Mouse (Mus musculus) MEL (cell line): ENCODE data around the gene Slc35g1. TPM values are rescaled to one million over a fixed set of nuclear protein-coding genes. Genes with fewer than 3 reads are reported as not detected.

ENCODE experiments used
- DNase-seq: peaks from one replicate; pipeline ENCODE4 v3.0.0; 2011; ENCODE audit warnings: low read depth, low spot score
- H3K27ac ChIP-seq: 2 replicates; pipeline ENCODE4 v1.5.1; 2012; ENCODE audit warnings: low read depth, mild to moderate bottlenecking, control low read depth, low read length, moderate library complexity; ENCODE audit not compliant: control insufficient read depth
- H3K27me3 ChIP-seq, 2 experiments: fragments of 150-350 bp in 1 of 2; sonication (generic) in 1 of 2; 2 replicates each; pipeline ENCODE4 v1.6.1; 2012; ENCODE audit warnings: low read length in 2 of 2, mild to moderate bottlenecking in 2 of 2, improper control_type of control experiment in 1 of 2, moderate library complexity in 1 of 2; ENCODE audit not compliant: insufficient read depth in 2 of 2, control insufficient read depth in 1 of 2
- H3K36me3 ChIP-seq, 2 experiments: 2 replicates each; pipeline ENCODE4 v1.6.1; 2012 to 2014; ENCODE audit warnings: low read length in 2 of 2, improper control_type of control experiment in 1 of 2, inconsistent platforms in 1 of 2, mild to moderate bottlenecking in 1 of 2; ENCODE audit not compliant: insufficient read depth in 2 of 2, control insufficient read depth in 1 of 2
- H3K4me1 ChIP-seq, 2 experiments: fragments of 150-350 bp in 1 of 2; sonication (generic) in 1 of 2; 2 replicates each; pipeline ENCODE4 v1.6.1; 2012; ENCODE audit warnings: low read length in 2 of 2, improper control_type of control experiment in 1 of 2, mild to moderate bottlenecking in 1 of 2; ENCODE audit not compliant: insufficient read depth in 2 of 2, control insufficient read depth in 1 of 2
- H3K4me3 ChIP-seq, 2 experiments: fragments of 150-350 bp in 1 of 2; sonication (generic) in 1 of 2; 2 replicates each; pipeline ENCODE4 v1.5.1; 2012; ENCODE audit warnings: low read depth in 2 of 2, low read length in 2 of 2, mild to moderate bottlenecking in 2 of 2, moderate library complexity in 2 of 2, control low read depth in 1 of 2, improper control_type of control experiment in 1 of 2; ENCODE audit not compliant: control insufficient read depth in 1 of 2, insufficient read depth in 1 of 2
- H3K79me2 ChIP-seq: 2 replicates; pipeline ENCODE4 v1.6.1; 2012; ENCODE audit warnings: mild to moderate bottlenecking, low read length, moderate library complexity; ENCODE audit not compliant: control insufficient read depth, poor library complexity, insufficient read depth
- H3K9ac ChIP-seq: 2 replicates; pipeline ENCODE4 v1.6.1; 2012; ENCODE audit warnings: low read depth, mild to moderate bottlenecking, control low read depth, low read length, moderate library complexity; ENCODE audit not compliant: control insufficient read depth, poor library complexity, severe bottlenecking
- H3K9me3 ChIP-seq: fragments of 150-350 bp; sonication (generic); replicated peaks from 2 replicates; pipeline ENCODE4 v1.6.1; 2012; ENCODE audit warnings: mild to moderate bottlenecking, low read length, improper control_type of control experiment, moderate library complexity; ENCODE audit not compliant: insufficient read depth
- CHD1 ChIP-seq: IDR thresholded peaks from 2 replicates; pipeline ENCODE4 v1.6.1; 2012; ENCODE audit warnings: low read depth, mild to moderate bottlenecking, inconsistent platforms, low read length, improper control_type of control experiment
- CHD2 ChIP-seq: IDR thresholded peaks from 2 replicates; pipeline ENCODE4 v1.6.1; 2011; ENCODE audit warnings: low read length, improper control_type of control experiment
- CTCF ChIP-seq, 3 experiments: IDR thresholded peaks in 2 of 3; conservative IDR thresholded peaks in 1 of 3; 2 replicates each; pipeline ENCODE4 v1.5.1; 2011 to 2012; ENCODE audit warnings: low read length in 3 of 3, low read depth in 2 of 3, mild to moderate bottlenecking in 2 of 3, improper control_type of control experiment in 1 of 3, inconsistent platforms in 1 of 3, mixed read lengths in 1 of 3, moderate library complexity in 1 of 3; ENCODE audit not compliant: control insufficient read depth in 1 of 3, insufficient read depth in 1 of 3, poor library complexity in 1 of 3, severe bottlenecking in 1 of 3
- E2F4 ChIP-seq: IDR thresholded peaks from 2 replicates; pipeline ENCODE4 v1.6.1; 2011; ENCODE audit warnings: low read depth, low read length, improper control_type of control experiment, borderline replicate concordance
- EP300 ChIP-seq, 2 experiments: IDR thresholded peaks; 2 replicates each; pipeline ENCODE4 v1.6.1; 2011; ENCODE audit warnings: improper control_type of control experiment in 2 of 2, low read length in 2 of 2, low read depth in 1 of 2, mild to moderate bottlenecking in 1 of 2
- ETS1 ChIP-seq: IDR thresholded peaks from 2 replicates; pipeline ENCODE4 v1.6.1; 2012; ENCODE audit warnings: low read depth, mild to moderate bottlenecking, inconsistent platforms, low read length, improper control_type of control experiment, moderate library complexity
- GATA1 ChIP-seq: IDR thresholded peaks from 2 replicates; pipeline ENCODE4 v1.6.1; 2011; ENCODE audit warnings: low read depth, low read length, improper control_type of control experiment
- HCFC1 ChIP-seq: IDR thresholded peaks from 2 replicates; pipeline ENCODE4 v1.6.1; 2012; ENCODE audit warnings: low read depth, mild to moderate bottlenecking, inconsistent platforms, low read length, improper control_type of control experiment, moderate library complexity
- KAT2A ChIP-seq: conservative IDR thresholded peaks from 2 replicates; pipeline ENCODE4 v1.6.1; 2012; ENCODE audit warnings: low read depth, low read length, improper control_type of control experiment, inconsistent platforms
- MAZ ChIP-seq: IDR thresholded peaks from 2 replicates; pipeline ENCODE4 v1.6.1; 2012; ENCODE audit warnings: low read depth, mild to moderate bottlenecking, inconsistent platforms, low read length, improper control_type of control experiment
- NELFE ChIP-seq: IDR thresholded peaks from 2 replicates; pipeline ENCODE4 v1.6.1; 2011; ENCODE audit warnings: low read depth, low read length, improper control_type of control experiment
- NRF1 ChIP-seq: IDR thresholded peaks from 2 replicates; pipeline ENCODE4 v1.6.1; 2014; ENCODE audit warnings: low read depth, mild to moderate bottlenecking, inconsistent platforms, low read length, improper control_type of control experiment, moderate library complexity; ENCODE audit not compliant: poor library complexity, insufficient read depth, severe bottlenecking
- POLR2AphosphoS2 ChIP-seq: IDR thresholded peaks from 2 replicates; pipeline ENCODE4 v1.6.1; 2011; ENCODE audit warnings: low read length, improper control_type of control experiment
- RAD21 ChIP-seq: IDR thresholded peaks from 2 replicates; pipeline ENCODE4 v1.6.1; 2011; ENCODE audit warnings: mild to moderate bottlenecking, low read depth, low read length, improper control_type of control experiment
- USF1 ChIP-seq: IDR thresholded peaks from 2 replicates; pipeline ENCODE4 v1.6.1; 2014; ENCODE audit warnings: low read depth, mild to moderate bottlenecking, inconsistent platforms, low read length, improper control_type of control experiment, moderate library complexity
- USF2 ChIP-seq, 2 experiments: IDR thresholded peaks; 2 replicates each; pipeline ENCODE4 v1.6.1; 2011 to 2012; ENCODE audit warnings: improper control_type of control experiment in 2 of 2, low read length in 2 of 2, borderline replicate concordance in 1 of 2, inconsistent platforms in 1 of 2, low read depth in 1 of 2, mild to moderate bottlenecking in 1 of 2; ENCODE audit not compliant: insufficient read depth in 1 of 2
- ZC3H11A ChIP-seq: IDR thresholded peaks from 2 replicates; pipeline ENCODE4 v1.6.1; 2012; ENCODE audit warnings: low read depth, mild to moderate bottlenecking, inconsistent platforms, low read length, improper control_type of control experiment
- ZKSCAN1 ChIP-seq: IDR thresholded peaks from 2 replicates; pipeline ENCODE4 v1.6.1; 2012; ENCODE audit warnings: low read depth, mild to moderate bottlenecking, inconsistent platforms, low read length, improper control_type of control experiment, moderate library complexity
- ZMIZ1 ChIP-seq: IDR thresholded peaks from 2 replicates; pipeline ENCODE4 v1.6.1; 2012; ENCODE audit warnings: low read depth, mild to moderate bottlenecking, inconsistent platforms, low read length, improper control_type of control experiment, moderate library complexity
- ZNF384 ChIP-seq: IDR thresholded peaks from 2 replicates; pipeline ENCODE4 v1.6.1; 2012; ENCODE audit warnings: low read depth, mild to moderate bottlenecking, inconsistent platforms, low read length, improper control_type of control experiment
- polyA plus RNA-seq, 2 experiments: library from polyadenylated mRNA; stranded (reverse) in 1 of 2; unstranded in 1 of 2; fragments of >175 nt in 1 of 2; fragments of >200 nt in 1 of 2; gene quantifications; 2 replicates each; pipeline versions ENCODE4 v1.2.1 to v1.2.4; 2012; ENCODE audit warnings: low replicate concordance in 2 of 2, low read depth in 1 of 2; ENCODE audit not compliant: insufficient read length in 2 of 2, insufficient read depth in 1 of 2, missing spikeins in 1 of 2
- total RNA-seq: library from RNA; depleted of rRNA; stranded (reverse); fragments of 300-350 nt; gene quantifications from 2 replicates; pipeline ENCODE4 v1.2.3, GENCODE M21; 2012

Slc35g1 gene
- total and polyA plus RNA-seq, 3 experiments = 15.7 to 19.0 TPM; not detected in 1

GRCm38 (mm10) chr19:38398966-38399365, 3.2 kb downstream of the Slc35g1 start:
- Histone ChIP-seq H3K79me2 (peaks cover 34% of the 10 kb centered on the region), H3K27ac (no peak overlapping the region), H3K4me1 (peaks cover 2 to 19% of the 10 kb centered on the region in 2 experiments; a peak in 3 of 4 replicates), H3K9me3 (no peaks in the 10 kb centered on the region), H3K27me3 (no peaks in the 10 kb centered on the region), H3K36me3 (peaks cover 4 to 26% of the 10 kb centered on the region in 2 experiments), H3K9ac (no peak overlapping the region), H3K4me3 (no peak overlapping the region)
- no peak for TF ChIP-seq ZNF384
- no peak for TF ChIP-seq CHD2
- DNase-seq = no peak

- Histone ChIP-seq H3K9ac (no peak overlapping the region), H3K36me3 (peaks cover 4 to 21% of the 10 kb centered on the region in 2 experiments), H3K27ac (no peak overlapping the region), H3K27me3 (no peaks in the 10 kb centered on the region), H3K4me1 (peaks cover 0 to 15% of the 10 kb centered on the region in 2 experiments; a peak in 2 of 4 replicates), H3K9me3 (no peaks in the 10 kb centered on the region), H3K79me2 (peaks cover 31% of the 10 kb centered on the region), H3K4me3 (no peak overlapping the region)
- no peak for DNase-seq
- TF ChIP-seq E2F4 (no peak), HCFC1 (no peak), ZNF384 (no peak), USF2 (IDR thresholded peaks at IDR 0.05; ENCODE audit: borderline replicate concordance in 1 of 2, insufficient read depth in 1 of 2, low read depth in 1 of 2, low read length in 2 of 2) (no peak), RAD21 (no peak), CTCF (IDR thresholded peaks at IDR 0.05 in 2 of 3, conservative IDR thresholded peaks at IDR 0.05 in 1 of 3; ENCODE audit: control insufficient read depth in 1 of 3, insufficient read depth in 1 of 3, low read depth in 2 of 3, low read length in 3 of 3, poor library complexity in 1 of 3, severe bottlenecking in 1 of 3) (no peak), EP300 (IDR thresholded peaks at IDR 0.05; ENCODE audit: low read depth in 1 of 2, low read length in 2 of 2) (no peak), MAZ (no peak), ZKSCAN1 (no peak), USF1 (no peak), ETS1 (no peak), ZMIZ1 (no peak), CHD1 (no peak), KAT2A (no peak), POLR2AphosphoS2 (no peak), ZC3H11A (no peak), NRF1 (no peak), NELFE (no peak), GATA1 (no peak)
- TF ChIP-seq, all 39 proteins: peak for 0
Measured at GRCm38 (mm10) chr19:38400851-38401250, 5.1 kb downstream of the Slc35g1 start.
